Mouse (Mus musculus): ENCODE data around the gene Agpat2. TPM values are rescaled to one million over a fixed set of nuclear protein-coding genes. Genes with fewer than 3 reads are reported as not detected.

The Agpat2 gene
- total RNA-seq, 1 experiment from 2014 or later, result 25.1 TPM

- no peak for ATAC-seq (replicated peaks; ENCODE audit: insufficient number of reproducible peaks, low FRiP score, low TSS enrichment, poor library complexity, severe bottlenecking)
These were observed 23.9 kb upstream of the Agpat2 start, which contains the start of gene Fam69b for GRCm38 (mm10) chr2:26627921-26628739. Gene Fam69b, plus strand, starts transcription at chr2:26628457.

GRCm38 (mm10) chr2:26626081-26626480 is 21.9 kb upstream of the Agpat2 start:
- no peak for ATAC-seq (replicated peaks; ENCODE audit: insufficient number of reproducible peaks, low FRiP score, low TSS enrichment, poor library complexity, severe bottlenecking)

DNA sequence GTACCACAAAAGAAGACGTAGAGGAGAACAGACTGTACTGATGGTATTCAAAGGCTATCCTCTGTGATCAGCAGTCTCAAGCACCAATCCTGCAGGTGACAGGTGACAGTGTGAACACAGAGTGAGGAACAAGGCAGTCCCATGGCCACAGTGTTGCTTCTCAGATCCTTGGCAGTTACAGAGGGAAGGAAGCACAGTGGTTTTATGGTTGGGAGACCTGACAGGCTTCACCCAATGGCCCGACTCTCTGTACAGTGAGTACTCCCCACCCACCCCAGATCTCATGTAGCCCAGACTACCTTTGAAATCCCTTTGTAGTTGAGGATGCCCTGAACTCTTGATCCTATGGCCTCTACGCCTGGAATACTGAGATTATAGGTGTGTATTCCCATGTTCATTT is 21.2 kb upstream of the Agpat2 start:
- no peak for ATAC-seq (replicated peaks; ENCODE audit: insufficient number of reproducible peaks, low FRiP score, low TSS enrichment, poor library complexity, severe bottlenecking)

- peak; percentile 51 for ATAC-seq (replicated peaks; ENCODE audit: insufficient number of reproducible peaks, low FRiP score, low TSS enrichment, poor library complexity, severe bottlenecking)
These were observed 18.8 kb upstream of the Agpat2 start for GRCm38 (mm10) chr2:26622984-26623383.

DNA sequence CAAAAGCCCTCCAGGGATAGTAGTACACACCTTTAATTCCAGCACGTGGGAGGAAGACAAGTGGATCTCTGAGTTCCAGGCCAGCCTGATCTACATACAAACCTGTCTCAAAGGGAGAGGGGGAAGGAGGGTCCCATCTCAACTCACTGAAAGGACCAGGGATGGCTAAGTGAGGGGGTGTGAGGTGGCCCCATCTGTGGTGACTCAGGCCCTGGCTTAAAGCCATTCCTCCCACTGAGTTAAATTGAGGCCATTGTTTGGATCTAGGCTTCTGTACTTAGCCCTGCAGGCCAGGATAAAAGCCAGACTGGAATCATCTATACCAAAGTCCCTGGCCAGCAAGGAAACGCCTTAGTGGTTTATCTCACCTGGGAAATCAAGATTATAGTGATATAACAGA is 17.0 kb upstream of the Agpat2 start:
- no peak for ATAC-seq (replicated peaks; ENCODE audit: insufficient number of reproducible peaks, low FRiP score, low TSS enrichment, poor library complexity, severe bottlenecking)

- no peak for ATAC-seq (replicated peaks; ENCODE audit: insufficient number of reproducible peaks, low FRiP score, low TSS enrichment, poor library complexity, severe bottlenecking)
These were observed 13.7 kb upstream of the Agpat2 start for GRCm38 (mm10) chr2:26617928-26618327.

DNA sequence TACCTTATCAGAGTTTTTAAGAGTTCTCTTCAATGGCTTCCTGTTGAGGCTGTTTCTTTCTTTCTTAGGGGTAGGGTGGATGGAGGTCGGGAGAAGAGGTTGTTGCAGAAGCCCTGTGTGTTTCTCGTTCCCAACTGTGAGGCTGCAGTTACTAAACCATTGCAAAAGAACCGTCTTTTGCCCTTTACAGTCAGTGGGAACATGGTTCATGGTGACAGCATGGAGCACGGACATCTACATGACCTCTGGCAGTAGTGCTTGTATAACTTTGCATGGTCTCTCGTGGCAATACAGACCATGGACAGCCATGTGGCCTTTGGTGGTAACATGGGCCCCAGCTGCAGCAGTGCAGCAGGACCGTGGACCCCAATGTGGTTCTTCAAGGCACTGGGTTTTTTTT is 13.1 kb upstream of the Agpat2 start:
- no peak for ATAC-seq (replicated peaks; ENCODE audit: insufficient number of reproducible peaks, low FRiP score, low TSS enrichment, poor library complexity, severe bottlenecking)

DNA sequence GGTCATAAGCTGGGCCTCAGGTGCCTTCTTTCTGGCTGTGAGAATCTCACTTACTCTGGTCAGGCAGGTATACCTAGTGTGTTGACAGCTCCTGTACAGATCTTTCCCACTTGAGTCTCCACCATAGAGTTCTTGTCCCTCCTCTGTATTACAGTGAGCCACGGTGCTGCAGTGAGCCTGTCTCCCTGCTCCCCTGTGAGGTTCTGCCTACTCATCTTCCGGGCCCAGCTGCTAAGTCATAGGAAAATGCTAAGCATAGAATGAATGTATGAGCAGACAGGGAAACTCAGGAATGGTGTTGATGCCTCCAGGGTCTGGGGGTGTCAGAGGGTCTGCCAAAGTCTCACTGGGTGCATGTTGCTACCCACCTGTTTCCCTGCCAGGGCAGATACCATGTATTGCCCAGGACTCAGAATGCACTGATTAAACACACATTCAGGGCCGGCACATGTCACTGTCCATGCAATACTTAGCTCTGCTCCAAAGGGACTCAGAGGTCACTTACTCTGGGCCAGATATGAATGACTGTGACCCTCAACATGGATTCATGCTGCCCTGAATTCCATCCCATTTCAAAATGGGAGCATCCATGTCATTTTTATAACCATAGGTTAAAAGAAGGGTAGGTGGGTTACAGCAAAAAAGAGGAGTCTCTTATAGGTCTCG is 11.4 kb upstream of the Agpat2 start:
- no peak for ATAC-seq (replicated peaks; ENCODE audit: insufficient number of reproducible peaks, low FRiP score, low TSS enrichment, poor library complexity, severe bottlenecking)

GRCm38 (mm10) chr2:26614903-26615302 is 10.7 kb upstream of the Agpat2 start:
- no peak for ATAC-seq (replicated peaks; ENCODE audit: insufficient number of reproducible peaks, low FRiP score, low TSS enrichment, poor library complexity, severe bottlenecking)

- no peak for ATAC-seq (replicated peaks; ENCODE audit: insufficient number of reproducible peaks, low FRiP score, low TSS enrichment, poor library complexity, severe bottlenecking)
These were observed 7.7 kb upstream of the Agpat2 start for GRCm38 (mm10) chr2:26611896-26612295.

GRCm38 (mm10) chr2:26611054-26611453 is 6.8 kb upstream of the Agpat2 start:
- ATAC-seq (replicated peaks; ENCODE audit: insufficient number of reproducible peaks, low FRiP score, low TSS enrichment, poor library complexity, severe bottlenecking), result no peak

DNA sequence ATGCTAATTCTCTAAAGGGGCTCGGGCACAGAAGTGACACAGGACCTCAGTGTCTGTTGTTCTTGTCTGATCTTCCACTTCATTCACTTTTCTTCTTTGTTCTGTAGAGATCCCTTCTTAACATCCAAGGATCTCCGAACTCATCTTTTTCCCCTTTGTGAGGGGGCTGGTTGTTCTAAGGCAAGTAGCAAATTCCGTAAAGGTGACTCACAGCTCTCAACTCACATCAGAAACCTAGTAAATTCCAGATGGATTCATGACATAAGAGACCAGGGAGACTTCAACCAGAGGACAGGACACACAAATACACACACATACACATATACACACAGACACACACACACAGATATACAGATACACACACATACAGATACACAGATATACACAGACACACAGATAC is 6.3 kb upstream of the Agpat2 start:
- ATAC-seq (replicated peaks; ENCODE audit: insufficient number of reproducible peaks, low FRiP score, low TSS enrichment, poor library complexity, severe bottlenecking), result no peak

DNA sequence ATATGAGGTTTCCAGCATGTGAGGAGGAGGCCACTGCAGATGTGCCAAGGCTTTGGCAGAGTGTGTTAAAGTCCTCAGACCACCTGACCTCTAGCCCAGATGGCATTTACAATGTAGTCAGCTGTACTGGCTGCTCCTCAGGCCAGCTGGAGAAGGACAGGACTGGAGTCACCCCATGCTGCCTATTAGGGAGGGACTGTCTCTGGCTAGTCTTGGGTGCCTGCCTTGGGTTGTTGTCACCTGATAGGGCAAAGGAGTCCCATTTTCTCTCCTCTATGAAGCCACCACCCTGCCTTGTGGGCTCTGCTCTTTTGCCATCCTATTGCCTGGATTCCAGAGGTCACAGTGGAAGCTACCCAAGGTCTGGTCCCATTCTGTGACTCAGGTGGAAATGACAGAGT is 5.0 kb upstream of the Agpat2 start:
- ATAC-seq (replicated peaks; ENCODE audit: insufficient number of reproducible peaks, low FRiP score, low TSS enrichment, poor library complexity, severe bottlenecking), result no peak

DNA sequence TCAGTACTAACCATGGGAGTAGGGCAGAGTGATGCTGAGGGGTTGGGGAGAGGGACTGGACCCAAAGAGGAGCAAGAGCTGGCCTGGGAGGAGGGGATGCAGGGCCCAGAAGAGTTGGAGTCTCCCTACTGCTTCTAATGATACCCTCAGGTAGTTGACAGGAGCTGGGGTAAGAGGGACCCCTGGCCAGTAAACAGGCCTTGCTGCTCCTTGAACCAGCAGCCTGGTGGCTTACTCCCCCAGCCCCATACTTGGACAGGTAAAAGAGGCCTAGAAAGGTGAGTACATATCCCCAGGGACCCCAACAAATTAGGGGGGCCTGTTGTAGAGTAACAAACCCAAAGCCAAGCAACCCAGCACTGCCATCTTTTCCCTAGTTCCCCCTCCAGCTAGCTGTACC is 4.6 kb upstream of the Agpat2 start:
- no peak for ATAC-seq (replicated peaks; ENCODE audit: insufficient number of reproducible peaks, low FRiP score, low TSS enrichment, poor library complexity, severe bottlenecking)

DNA sequence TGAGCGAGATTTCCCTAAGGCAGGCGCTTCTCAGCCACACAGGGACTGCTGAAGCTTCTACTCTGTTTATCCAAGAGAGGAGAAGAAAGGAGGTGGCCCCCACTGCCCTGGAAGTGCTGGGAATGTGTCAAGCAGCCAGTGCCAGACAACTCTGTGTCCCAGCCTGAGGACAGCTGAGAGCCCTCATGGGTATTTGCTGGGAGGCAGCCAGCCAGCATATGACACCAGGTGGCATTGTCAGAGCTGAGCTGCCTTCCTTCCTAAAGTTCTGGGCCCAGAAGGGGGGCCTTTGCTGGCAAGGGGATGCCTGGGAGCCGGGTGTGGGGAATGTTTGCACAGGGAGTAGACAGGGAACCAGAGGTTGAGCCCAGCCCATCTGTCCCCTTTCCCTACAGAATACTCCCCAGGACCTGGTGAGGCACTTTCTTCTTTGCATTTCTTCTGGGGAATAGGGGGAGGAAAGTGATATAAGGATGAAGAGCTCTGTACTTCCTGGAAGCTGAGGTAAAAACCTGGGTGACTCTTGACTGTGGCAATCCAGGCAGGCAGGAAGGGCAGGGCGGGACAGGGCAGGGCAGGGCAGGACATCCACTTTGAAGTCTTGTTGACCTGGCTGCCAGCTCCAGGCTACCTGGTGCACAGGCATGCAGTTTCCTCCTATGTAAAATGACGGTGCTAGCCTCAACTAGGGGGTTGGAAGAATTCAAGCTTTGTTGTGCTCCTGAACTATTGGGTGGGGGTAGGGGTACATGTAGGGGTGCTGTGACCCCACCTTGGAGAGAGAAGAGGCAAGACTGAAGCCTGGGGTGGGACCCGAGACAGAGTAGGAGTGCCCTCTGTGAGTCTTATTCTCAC is 3.1 kb upstream of the Agpat2 start:
- ATAC-seq (replicated peaks; ENCODE audit: insufficient number of reproducible peaks, low FRiP score, low TSS enrichment, poor library complexity, severe bottlenecking), result no peak

DNA sequence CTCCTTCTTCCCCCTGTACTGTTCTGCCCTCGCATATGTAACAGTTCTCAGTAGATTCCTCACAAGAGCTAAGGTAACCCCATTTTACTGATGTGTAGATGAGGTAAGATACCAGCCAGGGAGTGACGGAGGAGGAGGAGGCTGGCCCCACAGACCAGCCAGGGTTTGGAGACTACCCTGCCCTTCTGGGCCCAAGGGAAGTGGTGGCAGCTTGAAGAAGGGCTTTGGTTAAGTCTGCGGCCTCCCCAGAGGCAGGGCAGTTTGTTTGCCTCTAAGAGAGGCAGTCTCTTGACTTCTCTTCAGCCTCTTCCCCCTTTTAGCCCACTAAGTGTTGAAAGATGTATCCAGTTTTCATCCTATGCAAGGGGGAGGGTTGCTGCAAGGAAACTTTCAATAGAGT is 2.4 kb upstream of the Agpat2 start:
- ATAC-seq (replicated peaks; ENCODE audit: insufficient number of reproducible peaks, low FRiP score, low TSS enrichment, poor library complexity, severe bottlenecking), result no peak

GRCm38 (mm10) chr2:26605331-26605730 is 1.1 kb upstream of the Agpat2 start:
- ATAC-seq (replicated peaks; ENCODE audit: insufficient number of reproducible peaks, low FRiP score, low TSS enrichment, poor library complexity, severe bottlenecking), result no peak

- ATAC-seq (replicated peaks; ENCODE audit: insufficient number of reproducible peaks, low FRiP score, low TSS enrichment, poor library complexity, severe bottlenecking), result no peak
These were observed 1.1 kb downstream of the Agpat2 start for GRCm38 (mm10) chr2:26603159-26603558.

DNA sequence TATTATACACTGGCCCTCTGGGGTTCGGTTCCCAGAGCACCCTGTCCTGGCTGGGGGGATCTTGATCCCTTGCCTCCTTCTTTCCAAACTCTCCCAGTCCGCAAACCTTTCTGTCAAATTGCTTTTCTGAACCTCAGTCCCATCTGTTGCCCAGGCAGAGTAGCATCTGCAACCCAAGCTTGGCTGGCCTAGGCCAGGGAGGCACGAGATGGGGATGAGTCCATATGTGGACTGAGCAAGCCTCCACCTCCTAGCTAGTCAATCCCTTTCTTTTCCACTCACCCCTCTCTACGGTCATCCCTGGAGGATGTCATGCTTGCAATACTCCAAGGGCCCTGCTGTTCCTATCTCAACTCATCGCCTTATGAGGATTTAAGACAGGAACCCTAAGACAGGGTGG is 1.6 kb downstream of the Agpat2 start:
- ATAC-seq (replicated peaks; ENCODE audit: insufficient number of reproducible peaks, low FRiP score, low TSS enrichment, poor library complexity, severe bottlenecking), result no peak
